Mouse (Mus musculus) myocyte (in vitro differentiated cells): ENCODE results near the gene Cbx7. TPM values are rescaled to one million over a fixed set of nuclear protein-coding genes. Genes with fewer than 3 reads are reported as not detected.

Experiments used
- H3K27me3 ChIP-seq: one replicate; pipeline ENCODE4 v1.6.1; 2011; ENCODE audit not compliant: control insufficient read depth, insufficient read depth, insufficient read length
- H3K36me3 ChIP-seq: one replicate; pipeline ENCODE4 v1.6.1; 2011; ENCODE audit not compliant: control insufficient read depth, insufficient read depth
- H3K4me2 ChIP-seq: one replicate; pipeline ENCODE4 v1.6.1; 2011; ENCODE audit warnings: low read depth, control low read depth
- H3K4me3 ChIP-seq: one replicate; pipeline ENCODE4 v1.5.1; 2011; ENCODE audit warnings: mild to moderate bottlenecking, control low read depth, moderate library complexity
- H3K79me2 ChIP-seq: one replicate; pipeline ENCODE4 v1.6.1; 2011; ENCODE audit not compliant: control insufficient read depth, insufficient read depth
- H3ac ChIP-seq: one replicate; pipeline ENCODE4 v1.6.1; 2011; ENCODE audit not compliant: control insufficient read depth, insufficient read length
- CEBPB ChIP-seq: IDR thresholded peaks from 2 replicates; pipeline ENCODE4 v1.6.1; 2011; ENCODE audit warnings: mild to moderate bottlenecking, moderate library complexity; ENCODE audit not compliant: poor library complexity, insufficient read depth, severe bottlenecking
- E2F4 ChIP-seq: IDR thresholded peaks from one replicate; pipeline ENCODE4 v1.6.1; 2011; ENCODE audit warnings: mild to moderate bottlenecking, control low read depth, moderate library complexity; ENCODE audit not compliant: insufficient read depth
- MAX ChIP-seq: IDR thresholded peaks from one replicate; pipeline ENCODE4 v1.6.1; 2011; ENCODE audit warnings: low read depth, mild to moderate bottlenecking, control low read depth
- MYOD1 ChIP-seq, 3 experiments: IDR thresholded peaks; one replicate each; pipeline ENCODE4 v1.6.1; 2011; ENCODE audit warnings: control low read depth in 2 of 3, low read depth in 2 of 3, mild to moderate bottlenecking in 2 of 3, moderate library complexity in 1 of 3; ENCODE audit not compliant: insufficient read length in 2 of 3, control insufficient read depth in 1 of 3
- MYOG ChIP-seq, 3 experiments: IDR thresholded peaks; one replicate each; pipeline ENCODE4 v1.6.1; 2011; ENCODE audit warnings: control low read depth in 2 of 3, low read depth in 2 of 3, mild to moderate bottlenecking in 2 of 3; ENCODE audit not compliant: insufficient read length in 2 of 3, control insufficient read depth in 1 of 3, insufficient read depth in 1 of 3
- POLR2A ChIP-seq: IDR thresholded peaks from one replicate; pipeline ENCODE4 v1.6.1; 2011; ENCODE audit warnings: low read depth, mild to moderate bottlenecking, control low read depth, moderate library complexity; ENCODE audit not compliant: insufficient read length
- POLR2AphosphoS2 ChIP-seq: IDR thresholded peaks from one replicate; pipeline ENCODE4 v1.6.1; 2011; ENCODE audit warnings: low read depth, control low read depth; ENCODE audit not compliant: insufficient read length
- REST ChIP-seq: IDR thresholded peaks from one replicate; pipeline ENCODE4 v1.6.1; 2011; ENCODE audit warnings: mild to moderate bottlenecking, control low read depth, moderate library complexity; ENCODE audit not compliant: insufficient read depth, insufficient read length
- SRF ChIP-seq: IDR thresholded peaks from one replicate; pipeline ENCODE4 v1.6.1; 2011; ENCODE audit warnings: low read depth; ENCODE audit not compliant: control insufficient read depth, insufficient read length
- TCF12 ChIP-seq: IDR thresholded peaks from one replicate; pipeline ENCODE4 v1.6.1; 2011; ENCODE audit warnings: mild to moderate bottlenecking, control low read depth; ENCODE audit not compliant: poor library complexity, insufficient read depth, severe bottlenecking
- TCF3 ChIP-seq: IDR thresholded peaks from one replicate; pipeline ENCODE4 v1.6.1; 2011; ENCODE audit warnings: low read depth, control low read depth; ENCODE audit not compliant: insufficient read length
- USF1 ChIP-seq: IDR thresholded peaks from one replicate; pipeline ENCODE4 v1.6.1; 2011; ENCODE audit warnings: low read depth, mild to moderate bottlenecking, control low read depth, moderate library complexity
- polyA plus RNA-seq: library from polyadenylated mRNA; unstranded; fragments of >200 nt; fragmentation: generic; extraction: Trizol; gene quantifications from one replicate; pipeline ENCODE4 v1.2.1, GENCODE M21; 2012; ENCODE audit warnings: missing spikeins

Gene Cbx7
- polyA plus RNA-seq, 1 experiment, result 4.7 TPM

DNA sequence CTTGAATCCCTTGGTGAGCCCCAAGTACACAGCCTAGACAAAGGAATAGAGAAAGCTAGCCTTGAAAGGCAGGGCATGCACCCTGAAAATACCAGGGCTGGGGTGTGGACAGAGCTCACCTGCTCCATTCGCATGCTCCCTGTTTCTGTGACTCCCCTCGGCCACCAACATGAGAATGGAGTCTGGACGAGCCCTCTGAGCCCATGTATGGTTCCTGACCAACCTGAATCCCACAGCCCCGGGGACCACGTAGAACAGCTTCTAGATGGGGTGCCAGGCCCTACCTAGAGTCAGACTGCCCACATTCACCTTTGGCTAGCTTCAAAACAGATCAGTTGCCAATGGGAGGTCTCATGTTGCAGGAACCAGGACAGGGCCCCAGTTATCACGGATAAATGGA lies 19.7 kb downstream of the Cbx7 start:
- peak overlapping the region; percentile 86 for H3K4me2 ChIP-seq

DNA sequence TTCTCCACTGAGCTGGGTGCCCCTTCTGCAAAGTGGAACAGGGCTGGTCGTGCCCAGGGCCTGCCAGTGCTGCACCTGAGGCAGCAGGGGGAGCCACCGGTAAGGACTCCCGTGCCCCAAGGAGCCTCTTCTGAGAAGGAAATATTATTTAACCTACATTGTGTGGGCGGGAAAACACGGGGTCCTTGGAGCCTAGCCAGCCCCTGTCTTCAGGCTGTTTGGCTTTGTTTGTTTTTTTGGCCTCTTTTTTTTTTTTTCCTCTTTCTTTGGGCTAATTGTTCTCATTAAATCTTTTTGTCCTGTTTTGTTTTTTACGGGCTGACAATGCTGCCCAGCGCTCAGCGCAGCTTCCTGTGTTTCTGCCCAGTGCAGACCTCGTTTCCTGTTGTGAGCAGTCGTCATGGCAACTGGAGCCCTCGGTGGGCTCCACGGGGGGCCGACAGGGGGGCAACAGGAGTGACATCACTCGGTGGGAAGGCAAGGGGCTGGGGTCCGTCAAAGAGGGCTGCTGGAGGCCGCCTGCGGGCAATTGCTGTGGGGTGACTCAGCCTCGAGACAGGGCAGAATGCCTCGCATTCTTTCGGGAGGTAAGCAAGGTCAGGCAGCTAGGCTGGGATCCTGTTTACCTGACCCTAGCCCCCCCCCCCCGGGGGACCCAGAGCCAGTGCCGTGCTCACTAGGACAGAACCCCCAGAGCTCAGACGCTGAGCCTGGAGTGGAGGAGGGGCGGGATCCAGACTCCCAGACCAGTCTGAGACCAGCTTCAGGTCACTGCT lies 20.5 kb downstream of the Cbx7 start:
- TF ChIP-seq E2F4 (no peak), SRF (no peak), MYOG (IDR thresholded peaks at IDR 0.05; ENCODE audit: control insufficient read depth in 1 of 3, insufficient read depth in 1 of 3, insufficient read length in 2 of 3, low read depth in 2 of 3) (peak in 1 of 3 experiments; percentile 59), MAX (no peak), MYOD1 (IDR thresholded peaks at IDR 0.05; ENCODE audit: control insufficient read depth in 1 of 3, insufficient read length in 2 of 3, low read depth in 2 of 3) (peak in 1 of 3 experiments; percentile 2)
- Histone ChIP-seq H3K36me3 (no peaks in the 10 kb centered on the region), H3K4me3 (no peak overlapping the region), H3K27me3 (no peaks in the 10 kb centered on the region), H3K79me2 (no peaks in the 10 kb centered on the region), H3ac (no peak overlapping the region), H3K4me2 (peak overlapping the region; percentile 86)

More for the DNA sequence above, 19.7 kb downstream of the Cbx7 start:
- Histone ChIP-seq H3ac (no peak overlapping the region), H3K27me3 (no peaks in the 10 kb centered on the region), H3K36me3 (no peaks in the 10 kb centered on the region), H3K79me2 (no peaks in the 10 kb centered on the region), H3K4me3 (no peak overlapping the region)
- TF ChIP-seq MAX (no peak), REST (no peak), USF1 (no peak), MYOG (IDR thresholded peaks at IDR 0.05; ENCODE audit: control insufficient read depth in 1 of 3, insufficient read depth in 1 of 3, insufficient read length in 2 of 3, low read depth in 2 of 3) (no peak), TCF3 (no peak)

DNA sequence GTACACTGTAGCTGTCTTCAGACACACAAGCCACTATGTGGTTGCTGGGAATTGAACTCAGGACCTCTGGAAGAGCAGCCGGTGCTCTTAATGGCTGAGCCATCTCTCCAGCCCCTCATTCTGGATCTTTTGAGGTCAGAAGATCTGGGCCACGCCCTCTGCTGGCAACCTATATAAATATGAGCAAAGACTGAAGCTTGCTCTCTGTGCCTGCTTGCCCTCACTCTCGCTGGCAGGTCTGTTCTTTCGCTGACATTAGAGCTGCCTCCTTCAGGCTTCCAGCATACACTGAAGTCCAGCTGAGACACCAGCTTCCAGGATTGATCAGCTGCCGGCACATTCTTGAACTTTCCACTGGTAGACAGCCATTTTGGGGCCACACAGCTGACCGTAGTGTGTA lies 23.2 kb downstream of the Cbx7 start:
- no peaks in the 10 kb centered on the region for H3K36me3 ChIP-seq
- H3K4me3 ChIP-seq, result no peak overlapping the region
- no peaks in the 10 kb centered on the region for H3K27me3 ChIP-seq
- no peaks in the 10 kb centered on the region for H3K79me2 ChIP-seq
- TF ChIP-seq REST (no peak), MYOD1 (IDR thresholded peaks at IDR 0.05; ENCODE audit: control insufficient read depth in 1 of 3, insufficient read length in 2 of 3, low read depth in 2 of 3) (no peak)
- H3ac ChIP-seq, result no peak overlapping the region
- H3K4me2 ChIP-seq, result no peak overlapping the region

DNA sequence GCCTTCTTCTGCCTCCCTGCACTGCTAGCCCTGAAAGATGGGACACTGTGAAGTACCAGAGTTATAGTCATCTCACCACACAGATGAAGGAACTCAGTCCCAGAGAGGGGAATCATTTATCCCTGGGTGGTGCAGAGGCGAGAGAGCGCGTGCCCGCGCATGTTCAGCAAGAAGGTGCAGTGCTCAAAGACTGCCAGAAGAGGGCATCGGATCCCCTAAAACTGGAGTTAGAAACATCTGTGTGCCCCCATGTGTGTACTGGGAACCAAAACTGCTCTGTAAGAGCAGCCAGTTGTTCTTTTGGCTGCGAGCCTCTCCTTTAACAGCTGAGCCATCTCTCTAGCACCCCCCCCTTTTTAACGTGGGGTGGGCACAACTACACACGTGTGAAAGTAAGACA lies 24.1 kb downstream of the Cbx7 start:
- no peak overlapping the region for H3K4me3 ChIP-seq
- no peaks in the 10 kb centered on the region for H3K27me3 ChIP-seq
- TF ChIP-seq MYOG (IDR thresholded peaks at IDR 0.05; ENCODE audit: control insufficient read depth in 1 of 3, insufficient read depth in 1 of 3, insufficient read length in 2 of 3, low read depth in 2 of 3) (no peak), REST (no peak), E2F4 (no peak), CEBPB (no peak)
- H3ac ChIP-seq, result no peak overlapping the region
- no peaks in the 10 kb centered on the region for H3K36me3 ChIP-seq
- no peaks in the 10 kb centered on the region for H3K79me2 ChIP-seq
- no peak overlapping the region for H3K4me2 ChIP-seq

DNA sequence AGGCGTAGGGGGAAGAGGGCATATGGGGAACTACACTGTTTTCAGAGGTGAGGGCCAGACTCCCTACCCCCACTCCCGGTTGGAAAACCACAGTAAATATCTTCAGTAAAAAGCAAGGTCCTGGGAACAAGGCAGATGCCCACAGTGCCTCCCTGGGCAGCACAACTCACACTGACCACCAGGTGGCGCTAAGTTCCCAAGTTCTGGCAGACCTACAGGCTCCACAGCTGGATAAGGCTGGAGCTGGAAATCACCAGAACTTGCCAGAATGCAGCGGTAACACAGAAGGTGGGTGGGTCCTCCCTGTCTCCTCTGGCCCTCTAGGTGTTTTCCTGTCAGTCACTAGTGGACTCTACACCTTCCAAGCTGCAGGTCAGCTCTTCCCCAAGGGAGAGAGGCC lies 24.9 kb downstream of the Cbx7 start:
- no peak overlapping the region for H3K4me3 ChIP-seq
- TF ChIP-seq POLR2AphosphoS2 (no peak), TCF3 (no peak), MYOG (IDR thresholded peaks at IDR 0.05; ENCODE audit: control insufficient read depth in 1 of 3, insufficient read depth in 1 of 3, insufficient read length in 2 of 3, low read depth in 2 of 3) (peak in 1 of 3 experiments; percentile 12)
- H3K27me3 ChIP-seq, result no peaks in the 10 kb centered on the region
- no peaks in the 10 kb centered on the region for H3K79me2 ChIP-seq
- H3K36me3 ChIP-seq, result no peaks in the 10 kb centered on the region
- no peak overlapping the region for H3K4me2 ChIP-seq
- no peak overlapping the region for H3ac ChIP-seq

DNA sequence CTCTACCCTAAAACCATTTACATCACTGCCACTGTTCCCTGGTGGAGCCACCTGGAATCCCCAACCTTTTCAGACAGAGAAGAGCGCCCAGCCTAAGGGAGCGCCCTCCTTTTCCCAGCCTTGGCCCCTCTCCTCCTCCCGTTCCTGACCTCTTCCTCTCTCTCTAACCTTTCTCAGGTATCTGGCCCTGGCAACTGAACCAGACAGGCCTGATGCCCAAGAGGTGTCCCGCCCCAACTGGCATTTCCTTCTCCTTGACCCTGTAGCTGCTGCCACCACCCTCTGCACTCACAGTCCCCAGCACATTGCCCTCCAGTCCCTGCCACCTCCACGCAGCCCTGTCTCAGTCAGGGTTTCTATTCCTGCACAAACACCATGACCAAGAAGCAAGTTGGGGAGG lies 26.0 kb downstream of the Cbx7 start:
- Histone ChIP-seq H3K36me3 (no peaks in the 10 kb centered on the region), H3K79me2 (no peaks in the 10 kb centered on the region), H3K4me3 (no peak overlapping the region), H3K4me2 (no peak overlapping the region), H3ac (no peak overlapping the region), H3K27me3 (no peaks in the 10 kb centered on the region)
- TF ChIP-seq REST, result no peak
- TF ChIP-seq POLR2AphosphoS2, result no peak
- no peak for TF ChIP-seq E2F4
- no peak for TF ChIP-seq MYOG (IDR thresholded peaks at IDR 0.05; ENCODE audit: control insufficient read depth in 1 of 3, insufficient read depth in 1 of 3, insufficient read length in 2 of 3, low read depth in 2 of 3)
- no peak for TF ChIP-seq TCF3
- no peak for TF ChIP-seq TCF12
- TF ChIP-seq MYOD1 (IDR thresholded peaks at IDR 0.05; ENCODE audit: control insufficient read depth in 1 of 3, insufficient read length in 2 of 3, low read depth in 2 of 3), result no peak
- TF ChIP-seq CEBPB, result no peak
- TF ChIP-seq POLR2A, result no peak
- no peak for TF ChIP-seq SRF
